In the genomic region with DNA sequence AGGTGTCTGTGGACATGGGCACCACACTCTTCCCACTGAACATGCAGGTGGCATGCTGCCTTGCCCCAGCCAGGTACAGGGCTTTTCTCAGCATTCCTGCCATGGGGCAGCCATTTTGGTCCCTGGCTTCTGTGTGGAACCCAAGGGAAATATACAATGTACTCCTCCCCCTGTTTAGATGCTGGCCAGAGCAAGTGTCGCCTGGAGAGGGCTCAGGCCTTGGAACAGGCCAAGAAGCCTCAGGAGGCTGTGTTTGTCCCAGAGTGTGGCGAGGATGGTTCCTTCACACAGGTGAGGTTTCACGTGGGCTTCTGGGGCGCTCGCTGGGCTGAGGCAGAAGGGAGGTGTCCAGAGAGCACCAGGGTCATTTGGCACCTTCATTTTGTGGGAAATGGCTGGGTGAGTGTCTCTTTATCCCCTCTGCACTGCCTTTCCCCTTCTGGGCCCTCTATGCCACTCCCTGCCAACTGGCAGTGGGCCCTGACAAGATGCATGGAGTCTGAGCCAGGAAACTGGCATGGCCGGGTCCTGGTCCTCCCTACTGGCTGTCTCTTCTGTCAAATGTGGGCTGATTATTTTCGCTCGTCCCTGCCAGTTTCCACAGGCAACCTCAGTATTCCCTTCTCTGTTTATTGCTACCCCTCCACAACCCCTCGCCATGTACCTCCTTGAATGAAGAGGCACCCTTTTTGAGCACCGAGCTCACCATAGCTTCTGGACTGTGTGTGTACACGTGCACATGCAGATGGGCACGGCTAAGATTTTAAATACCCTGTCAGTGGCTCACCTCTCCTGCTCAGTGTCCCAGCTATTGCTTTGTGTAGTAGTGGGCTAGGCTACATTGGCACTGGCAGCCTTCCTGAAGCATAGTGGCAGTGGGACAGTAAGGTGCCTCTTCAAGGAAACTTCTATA, we compare ENCODE assay signal across 11 mouse cellular contexts.
DNase-seq lines count a peak whose midpoint lies in the region; ATAC-seq and TF ChIP-seq lines count a peak whose summit lies in the region.
"Had no signal": no experiment of that assay in that cellular context is flagged by ENCODE, and none has a peak within 500 bp of the region (broad histone marks: within the 10 kb centered on the region; RNA-seq: fewer than 3 reads in every experiment).

No protein-coding gene starts in this region.

- no peak for TF ChIP-seq CTCF in forebrain, postnatal 0 days (IDR thresholded peaks at IDR 0.05; ENCODE audit: low read depth)

- intact Hi-C loops in left cerebral cortex, postnatal 4 days (cut with DNase I): no loop called here

- 49% methylated on average over 12 of the region's 12 CpGs for WGBS in forebrain, postnatal 0 days
- 81% methylated on average over 12 of the region's 12 CpGs for WGBS in midbrain, embryonic 15.5 days

- H3K9ac ChIP-seq in forebrain, postnatal 0 days: no peak overlapping the region
- no peak overlapping the region for H3K9ac ChIP-seq in midbrain, embryonic 15.5 days
- H3K9ac ChIP-seq: limb, embryonic 12.5 days had no signal

- H3K4me1 ChIP-seq in forebrain, postnatal 0 days (ENCODE audit: insufficient read depth): no peaks in the 10 kb centered on the region; the same call in 1 of the 2 replicates
- peaks cover 15% of the 10 kb centered on the region for H3K4me1 ChIP-seq in midbrain, embryonic 15.5 days
- H3K4me1 ChIP-seq: megakaryocyte, embryonic 14.5 days had no signal

- no peaks in the 10 kb centered on the region for H3K36me3 ChIP-seq in forebrain, postnatal 0 days (ENCODE audit: insufficient read depth)
- no peaks in the 10 kb centered on the region for H3K36me3 ChIP-seq in midbrain, embryonic 15.5 days (replicated peaks)
- H3K36me3 ChIP-seq: limb, embryonic 12.5 days had no signal

- ATAC-seq in forebrain, postnatal 0 days: peak; percentile 87
- ATAC-seq in midbrain, embryonic 15.5 days (replicated peaks): no peak; the same call in 1 of the 2 replicates
- no peak for ATAC-seq in megakaryocyte progenitor cell, adult 5-6 weeks (replicated peaks; ENCODE audit: poor library complexity)
- ATAC-seq: Patski had no signal

- peak; percentile 95 for DNase-seq in left cerebral cortex, postnatal 4 days
- no peak for DNase-seq in left cerebral cortex, adult 8-10 months (ENCODE audit: low spot score in 2 of 2)
- peak; percentile 72 for DNase-seq in cerebellum, adult 11 months
- peak; percentile 71 for DNase-seq in forebrain, postnatal 0 days
- no peak for DNase-seq in spleen, postnatal 36 days (ENCODE audit: low spot score in 2 of 2)
- no peak for DNase-seq in kidney, adult 9 months

- H3K9me3 ChIP-seq in forebrain, postnatal 0 days (ENCODE audit: low read length): no peaks in the 10 kb centered on the region
- H3K9me3 ChIP-seq in midbrain, embryonic 15.5 days: no peaks in the 10 kb centered on the region
- H3K9me3 ChIP-seq: limb, embryonic 12.5 days; megakaryocyte, embryonic 14.5 days had no signal

- H3K27ac ChIP-seq in forebrain, postnatal 0 days (ENCODE audit: low read depth, low read length): no peak overlapping the region
- peak overlapping the region; percentile 55 for H3K27ac ChIP-seq in midbrain, embryonic 15.5 days
- H3K27ac ChIP-seq: limb, embryonic 12.5 days had no signal

- no peaks in the 10 kb centered on the region for H3K27me3 ChIP-seq in forebrain, postnatal 0 days (ENCODE audit: insufficient read depth, low read length)
- no peaks in the 10 kb centered on the region for H3K27me3 ChIP-seq in midbrain, embryonic 15.5 days (replicated peaks)
- H3K27me3 ChIP-seq: limb, embryonic 12.5 days had no signal

- no peak overlapping the region for H3K4me2 ChIP-seq in forebrain, postnatal 0 days (ENCODE audit: low read depth)
- no peak overlapping the region for H3K4me2 ChIP-seq in midbrain, embryonic 15.5 days
- H3K4me2 ChIP-seq: limb, embryonic 12.5 days had no signal

- no peak overlapping the region for H3K4me3 ChIP-seq in forebrain, postnatal 0 days (ENCODE audit: low read depth, low read length)
- no peak overlapping the region for H3K4me3 ChIP-seq in midbrain, embryonic 15.5 days
- H3K4me3 ChIP-seq: limb, embryonic 12.5 days; megakaryocyte, embryonic 14.5 days had no signal

Comparison
In these comparisons a context has a peak if more than half of its experiments do, and no peak if none do; other contexts are left out.
1. DNase-seq: peak in left cerebral cortex, postnatal 4 days (single experiment), cerebellum, adult 11 months (single experiment) and forebrain, postnatal 0 days (single experiment); none in left cerebral cortex, adult 8-10 months (0 of 2), spleen, postnatal 36 days (0 of 2) and kidney, adult 9 months (single experiment).